Mouse (Mus musculus) adrenal gland, postnatal 36 days (tissue): Measurements from ENCODE around the gene Olfr1157. TPM values are rescaled to one million over a fixed set of nuclear protein-coding genes. Genes with fewer than 3 reads are reported as not detected.

ENCODE experiments used
- DNase-seq, 2 experiments: peaks; one replicate each; pipeline ENCODE4 v3.0.0; 2021; ENCODE audit warnings: mixed read lengths in 1 of 2
- long read RNA-seq, 2 experiments: library from polyadenylated mRNA; stranded (forward); transcript quantifications; one replicate each; pipeline ENCODE4 v2.0.0; 2021; ENCODE audit warnings: borderline sequencing depth in 2 of 2
- total RNA-seq, 2 experiments: library from RNA; stranded (reverse); gene quantifications; 2 replicates each; pipeline ENCODE4 v1.2.3; 2021

Olfr1157 gene
- total RNA-seq = not detected
- long read RNA-seq, experiment 1 = 0 reads
- long read RNA-seq, experiment 2 = 0 reads

DNA sequence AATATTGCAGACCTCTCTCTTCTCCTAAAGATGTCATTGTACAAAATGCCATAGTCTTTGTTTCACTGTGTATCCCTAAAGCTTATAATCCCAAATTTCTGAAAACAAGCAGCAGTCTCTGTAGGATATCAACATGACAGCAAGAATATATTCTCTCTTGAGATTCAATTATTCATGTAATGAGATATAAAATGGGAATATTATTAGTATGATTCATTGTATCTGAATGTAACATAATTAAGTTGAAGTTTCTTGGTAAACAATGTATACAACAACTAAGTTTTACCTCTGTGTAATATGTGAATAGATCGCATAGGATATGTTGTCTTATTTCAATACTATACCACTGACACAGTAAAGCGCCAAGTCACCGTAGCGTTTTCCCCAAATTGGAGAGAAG lies at the start of gene Olfr1157:
Gene Olfr1157, minus strand, starts transcription at position 101 of the 400 bp plus-strand sequence.
- DNase-seq = no peak

GRCm38 (mm10) chr2:88007515-88008318 lies 39.6 kb upstream of the Olfr1157 start, which contains the start of gene Olfr1160:
TSS of gene Olfr1160 (minus strand) at chr2:88008268.
- DNase-seq = no peak

DNA sequence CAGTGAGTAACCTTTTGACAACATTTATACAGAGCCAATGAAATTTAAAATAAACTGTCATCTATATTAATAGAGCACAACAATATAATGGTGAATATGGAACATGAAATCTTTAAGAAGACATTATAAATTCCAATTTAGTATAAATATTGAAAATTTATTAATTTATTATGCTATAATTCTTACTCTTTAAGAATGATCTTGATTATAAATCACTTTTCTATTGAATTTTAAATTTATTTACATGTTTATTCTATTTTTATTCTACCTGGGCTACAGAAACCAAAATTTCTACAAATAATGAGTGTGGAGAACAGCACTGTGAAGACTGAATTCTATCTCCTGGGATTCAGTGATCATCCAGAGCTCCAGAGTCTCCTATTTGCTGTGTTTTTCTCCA lies 21.7 kb upstream of the Olfr1157 start, which contains the start of gene Olfr1158:
Gene Olfr1158, plus strand, starts transcription at position 301 of the 400 bp plus-strand sequence.
- DNase-seq = no peak

DNA sequence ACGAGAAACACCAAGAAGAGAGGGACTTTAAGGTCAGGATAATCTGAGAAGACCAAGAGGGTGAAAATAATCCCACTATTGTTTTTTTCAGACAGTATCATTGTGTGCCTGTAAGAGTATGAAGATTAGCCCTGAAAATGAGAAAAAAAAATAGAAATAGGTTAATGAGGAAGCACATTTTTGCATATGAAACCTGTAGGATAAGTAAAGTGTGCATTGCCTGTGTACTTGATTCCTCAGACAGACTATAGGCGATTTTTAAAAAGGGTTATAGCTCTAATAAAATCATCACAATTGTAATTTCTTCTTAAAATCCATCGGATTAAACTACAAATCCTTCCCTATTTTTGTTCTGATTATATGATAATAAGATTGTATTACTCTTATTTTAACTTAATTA lies 6.5 kb upstream of the Olfr1157 start, which contains the start of gene Olfr74:
Gene Olfr74, minus strand, starts transcription at position 101 of the 400 bp plus-strand sequence.
- DNase-seq = no peak

- no peak for DNase-seq
Observed at GRCm38 (mm10) chr2:87953000-87953399, 15.1 kb downstream of the Olfr1157 start, which contains the start of gene Olfr1156. TSS of gene Olfr1156 (minus strand) at chr2:87953100.

GRCm38 (mm10) chr2:87945037-87945436 lies 23.1 kb downstream of the Olfr1157 start, which contains the start of gene Olfr1155:
TSS of gene Olfr1155 (minus strand) at chr2:87945137.
- no peak for DNase-seq

Other genes with a start within 250 kb of the Olfr1157 start
- gene Olfr1138, start 228.3 kb downstream of the Olfr1157 start, total RNA-seq = not detected
- not detected for gene Olfr1140, start 224.5 kb downstream of the Olfr1157 start, total RNA-seq
- not detected for gene Olfr1141, start 214.3 kb downstream of the Olfr1157 start, total RNA-seq
- gene Olfr152, start 188.8 kb downstream of the Olfr1157 start, total RNA-seq = not detected
- gene Olfr1143, start 167.7 kb downstream of the Olfr1157 start, total RNA-seq = not detected
- gene Olfr1145, start 158.5 kb downstream of the Olfr1157 start, total RNA-seq = not detected
- not detected for gene Olfr1148, start 137.8 kb downstream of the Olfr1157 start, total RNA-seq
- gene Olfr1150-ps1, start 124.3 kb downstream of the Olfr1157 start, total RNA-seq = not detected
- gene Olfr1151, start 112.4 kb downstream of the Olfr1157 start, total RNA-seq = not detected
- not detected for gene Olfr1152, start 101.8 kb downstream of the Olfr1157 start, total RNA-seq
- not detected for gene Olfr1153, start 73.3 kb downstream of the Olfr1157 start, total RNA-seq
- not detected for gene Olfr1154, start 63.1 kb downstream of the Olfr1157 start, total RNA-seq
- gene Olfr1155, start 23.2 kb downstream of the Olfr1157 start, total RNA-seq = not detected
- gene Olfr1156, start 15.2 kb downstream of the Olfr1157 start, total RNA-seq = not detected
- not detected for gene Olfr74, start 6.4 kb upstream of the Olfr1157 start, total RNA-seq
- gene Olfr1158, start 21.8 kb upstream of the Olfr1157 start, total RNA-seq = not detected
- gene Olfr1160, start 40.0 kb upstream of the Olfr1157 start, total RNA-seq = not detected
- gene Olfr1161, start 54.5 kb upstream of the Olfr1157 start, total RNA-seq = not detected
- not detected for gene Olfr73, start 69.4 kb upstream of the Olfr1157 start, total RNA-seq
- not detected for gene Olfr1162, start 82.8 kb upstream of the Olfr1157 start, total RNA-seq
- not detected for gene Olfr1163, start 103.5 kb upstream of the Olfr1157 start, total RNA-seq
- not detected for gene Olfr1164, start 125.7 kb upstream of the Olfr1157 start, total RNA-seq
- not detected for gene Olfr1166, start 160.0 kb upstream of the Olfr1157 start, total RNA-seq
- not detected for gene Olfr1167, start 186.9 kb upstream of the Olfr1157 start, total RNA-seq
- gene Olfr1168, start 213.6 kb upstream of the Olfr1157 start, total RNA-seq = not detected